Mouse (Mus musculus) olfactory bulb, adult 2 months (tissue): ENCODE data around the gene Rgl1.

Source experiments
- CTCF ChIP-seq: fragments of 200-500 bp; IDR thresholded peaks from 2 replicates; pipeline ENCODE4 v1.5.1; 2012; ENCODE audit warnings: low read depth, mild to moderate bottlenecking, low read length, moderate library complexity; ENCODE audit not compliant: insufficient read depth
- POLR2A ChIP-seq: fragments of 200-500 bp; IDR thresholded peaks from 2 replicates; pipeline ENCODE4 v1.6.1; 2012; ENCODE audit warnings: mild to moderate bottlenecking, low read depth, low read length, moderate library complexity; ENCODE audit not compliant: insufficient read depth

DNA sequence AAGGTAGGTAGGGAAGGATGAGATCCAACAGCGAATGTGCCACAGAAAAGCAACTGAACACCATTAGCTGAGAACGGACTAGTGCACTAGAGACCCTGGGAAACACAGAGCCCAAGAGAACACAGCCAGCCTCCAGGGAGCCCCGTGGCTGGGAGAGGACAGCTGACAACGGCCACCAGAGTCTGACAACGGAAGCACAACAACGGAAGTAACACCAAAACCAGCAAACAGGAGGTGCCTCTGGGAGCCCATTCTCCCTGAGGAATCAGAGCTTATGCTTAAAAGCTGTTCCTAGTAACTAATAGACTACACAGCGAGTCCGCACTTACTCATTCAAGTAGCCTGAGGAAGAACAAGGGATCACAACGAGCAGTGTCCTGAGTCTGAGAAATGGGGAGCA lies 16.9 kb downstream of the Rgl1 start:
- TF ChIP-seq CTCF, result no peak
- no peak for TF ChIP-seq POLR2A
